Mouse (Mus musculus) neural tube, embryonic 13.5 days (tissue): Measurements from ENCODE around the gene Trappc13. TPM values are rescaled to one million over a fixed set of nuclear protein-coding genes. Genes with fewer than 3 reads are reported as not detected.
A peak's percentile ranks its signal among the peaks of the same experiment; 100 is the strongest.

Source experiments
- ATAC-seq: fragments of 200-750 bp; cut with Nextera tagmentation; 2 replicates; pipeline ENCODE4 v1.8.0; 2017; ENCODE audit warnings: low read depth, mild to moderate bottlenecking, moderate TSS enrichment, moderate library complexity
- H3K27ac ChIP-seq: fragments of 300-500 bp; sonication (generic); replicated peaks from 2 replicates; pipeline ENCODE4 v1.5.1; 2015; ENCODE audit warnings: moderate library complexity, mild to moderate bottlenecking, inconsistent platforms
- H3K27me3 ChIP-seq: fragments of 300-500 bp; sonication (generic); 2 replicates; pipeline ENCODE4 v1.6.1; 2015; ENCODE audit warnings: mild to moderate bottlenecking, inconsistent platforms
- H3K36me3 ChIP-seq: fragments of 300-500 bp; sonication (generic); 2 replicates; pipeline ENCODE4 v1.6.1; 2015; ENCODE audit warnings: mild to moderate bottlenecking, inconsistent platforms
- H3K4me1 ChIP-seq: fragments of 300-500 bp; sonication (generic); replicated peaks from 2 replicates; pipeline ENCODE4 v1.6.1; 2015; ENCODE audit warnings: inconsistent platforms
- H3K4me2 ChIP-seq: fragments of 300-500 bp; sonication (generic); 2 replicates; pipeline ENCODE4 v1.6.1; 2015; ENCODE audit warnings: inconsistent platforms, mild to moderate bottlenecking, moderate library complexity
- H3K4me3 ChIP-seq: fragments of 300-500 bp; sonication (generic); 2 replicates; pipeline ENCODE4 v1.5.1; 2015; ENCODE audit warnings: mild to moderate bottlenecking, inconsistent platforms
- H3K9ac ChIP-seq: fragments of 300-500 bp; sonication (generic); 2 replicates; pipeline ENCODE4 v1.6.1; 2015; ENCODE audit warnings: moderate library complexity, mild to moderate bottlenecking, inconsistent platforms
- H3K9me3 ChIP-seq: fragments of 300-500 bp; sonication (generic); 2 replicates; pipeline ENCODE4 v1.6.1; 2016; ENCODE audit warnings: inconsistent platforms
- WGBS: fragments of 180-500 bp; shearing (Covaris S2); methylation state at CpG from one replicate; pipeline ENCODE4 v1.1.7; 2015; 5-methylcytosine and 5-hydroxymethylcytosine counted together
- polyA plus RNA-seq: library from polyadenylated mRNA; unstranded; fragments of >200 nt; fragmentation: Nextera tagmentation; extraction: Ambion mirVana; gene quantifications from 2 replicates; pipeline ENCODE4 v1.2.1, GENCODE M21; 2015

Trappc13 gene
- polyA plus RNA-seq, 1 experiment from 2014 or later, result 62.9 TPM

DNA sequence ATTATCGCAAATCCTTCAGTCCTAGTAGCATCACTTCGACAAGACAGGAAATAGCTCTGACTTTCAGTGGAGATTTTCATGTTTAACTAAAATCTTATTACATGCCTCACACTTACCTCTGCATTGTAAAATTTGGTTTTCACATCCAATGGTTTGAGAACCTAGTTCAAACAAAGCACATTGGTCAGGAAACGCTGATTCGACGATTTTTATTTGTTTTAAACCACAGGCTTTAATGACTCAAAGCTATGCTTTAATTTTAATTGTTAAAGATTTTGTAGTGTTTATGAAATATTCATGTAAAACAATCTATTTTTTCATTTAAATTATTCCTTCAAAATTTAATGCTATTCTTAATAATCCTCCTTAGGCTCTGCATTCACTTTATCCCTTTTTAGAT, 24.1 kb downstream of the Trappc13 start:
- no peak for ATAC-seq

DNA sequence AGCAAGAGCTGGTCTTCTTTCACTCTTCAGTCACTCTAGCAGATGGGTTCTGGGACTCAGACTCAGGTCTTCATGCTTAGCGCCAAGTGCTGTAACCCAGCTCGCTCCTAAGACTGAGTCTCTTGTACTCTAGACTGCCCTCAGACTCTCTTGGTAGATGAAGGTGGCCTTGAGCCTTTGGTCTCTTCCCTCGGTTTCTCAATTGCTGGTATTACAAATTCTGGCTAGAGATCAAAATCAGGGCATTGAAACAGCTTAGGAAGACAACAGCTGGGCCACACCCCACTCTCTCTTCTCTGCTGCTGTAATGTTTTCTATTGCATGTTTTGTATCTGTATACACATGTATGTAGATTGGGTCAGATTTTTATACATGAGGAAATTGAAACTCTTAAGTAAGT, 32.6 kb downstream of the Trappc13 start:
- H3K4me3 ChIP-seq, result no peak overlapping the region
- no peak overlapping the region for H3K27ac ChIP-seq
- no peaks in the 10 kb centered on the region for H3K4me1 ChIP-seq
- no peak overlapping the region for H3K9ac ChIP-seq
- no peak for ATAC-seq
- 91% methylated on average over 3 of the region's 3 CpGs for WGBS
- H3K27me3 ChIP-seq, result no peaks in the 10 kb centered on the region
- no peaks in the 10 kb centered on the region for H3K9me3 ChIP-seq
- no peak overlapping the region for H3K4me2 ChIP-seq
- H3K36me3 ChIP-seq, result peaks cover 83% of the 10 kb centered on the region

More for the DNA sequence above, 24.1 kb downstream of the Trappc13 start:
- Histone ChIP-seq H3K27ac (no peak overlapping the region), H3K4me2 (no peak overlapping the region), H3K9me3 (no peaks in the 10 kb centered on the region), H3K27me3 (no peaks in the 10 kb centered on the region), H3K36me3 (peaks cover 42% of the 10 kb centered on the region), H3K4me1 (no peaks in the 10 kb centered on the region), H3K9ac (no peak overlapping the region), H3K4me3 (no peak overlapping the region)
- 93% methylated on average over 5 of the region's 5 CpGs for WGBS

DNA sequence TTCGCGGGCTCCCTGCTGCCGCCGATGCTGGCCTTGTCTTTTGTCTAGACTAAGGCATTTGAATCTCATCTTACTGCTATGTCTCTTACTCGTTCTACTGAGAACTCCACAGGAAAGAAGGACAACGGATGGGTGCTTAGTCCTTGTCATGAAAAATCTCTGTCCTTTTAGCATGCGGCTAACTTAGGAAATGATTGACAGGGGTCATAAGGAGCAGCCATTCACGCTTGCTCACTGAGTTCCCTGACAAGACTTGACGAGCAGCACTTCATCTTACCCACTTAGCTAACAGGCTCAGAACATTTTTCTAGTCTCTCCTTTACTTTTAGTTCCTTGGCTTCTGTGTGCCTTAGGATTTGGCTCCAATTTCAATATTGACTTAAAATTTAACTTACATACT, 33.4 kb downstream of the Trappc13 start:
- H3K9me3 ChIP-seq, result no peaks in the 10 kb centered on the region
- H3K4me1 ChIP-seq, result no peaks in the 10 kb centered on the region
- no peaks in the 10 kb centered on the region for H3K27me3 ChIP-seq
- no peak overlapping the region for H3K4me3 ChIP-seq
- H3K9ac ChIP-seq, result no peak overlapping the region
- H3K27ac ChIP-seq, result no peak overlapping the region
- WGBS, result 83% methylated on average over 9 of the region's 9 CpGs
- H3K36me3 ChIP-seq, result peaks cover 91% of the 10 kb centered on the region
- H3K4me2 ChIP-seq, result no peak overlapping the region
- no peak for ATAC-seq

DNA sequence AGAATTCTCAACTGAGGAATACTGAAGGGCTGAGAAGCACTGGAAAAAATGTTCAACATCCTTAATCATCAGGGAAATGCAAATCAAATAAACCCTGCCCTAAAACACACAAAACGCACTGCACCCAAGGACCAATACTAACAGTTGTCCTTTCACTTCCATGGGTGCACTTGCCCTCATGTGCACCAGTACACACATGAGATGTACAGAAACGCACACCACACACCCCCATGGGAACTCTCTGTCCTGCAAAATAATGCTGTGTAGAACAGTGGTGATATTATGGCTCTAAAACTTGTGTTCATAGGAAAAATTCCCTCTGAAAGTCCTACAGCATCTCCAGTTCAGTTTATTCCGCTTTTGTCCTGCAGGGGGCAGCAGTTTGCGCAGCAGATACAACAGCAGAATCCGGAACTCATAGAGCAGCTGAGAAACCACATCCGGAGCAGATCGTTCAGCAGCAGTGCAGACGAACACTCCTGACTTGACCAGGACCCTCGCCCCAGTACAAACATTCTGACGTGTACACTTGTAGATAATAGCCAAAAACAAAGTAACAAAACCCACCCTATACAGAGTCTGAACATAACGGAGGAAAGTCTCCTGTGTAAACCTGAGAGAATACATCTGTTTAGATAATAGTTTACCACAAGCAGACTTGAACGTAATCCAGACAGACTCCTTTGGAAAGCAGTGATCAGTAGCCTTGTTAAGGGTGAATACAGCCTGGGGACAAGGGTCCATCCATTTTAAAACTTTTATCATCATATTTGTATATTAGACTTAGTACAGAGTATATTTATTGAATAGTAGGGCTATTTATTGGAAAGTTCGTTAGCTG, 38.7 kb downstream of the Trappc13 start:
- Histone ChIP-seq H3K4me3 (no peak overlapping the region), H3K4me2 (no peak overlapping the region), H3K27me3 (no peaks in the 10 kb centered on the region), H3K9ac (no peak overlapping the region), H3K36me3 (peaks cover 83% of the 10 kb centered on the region), H3K9me3 (no peaks in the 10 kb centered on the region), H3K4me1 (no peaks in the 10 kb centered on the region), H3K27ac (no peak overlapping the region)
- 45% methylated on average over 13 of the region's 13 CpGs for WGBS
- ATAC-seq, result peak; percentile 72; the same call in 1 of the 2 replicates

DNA sequence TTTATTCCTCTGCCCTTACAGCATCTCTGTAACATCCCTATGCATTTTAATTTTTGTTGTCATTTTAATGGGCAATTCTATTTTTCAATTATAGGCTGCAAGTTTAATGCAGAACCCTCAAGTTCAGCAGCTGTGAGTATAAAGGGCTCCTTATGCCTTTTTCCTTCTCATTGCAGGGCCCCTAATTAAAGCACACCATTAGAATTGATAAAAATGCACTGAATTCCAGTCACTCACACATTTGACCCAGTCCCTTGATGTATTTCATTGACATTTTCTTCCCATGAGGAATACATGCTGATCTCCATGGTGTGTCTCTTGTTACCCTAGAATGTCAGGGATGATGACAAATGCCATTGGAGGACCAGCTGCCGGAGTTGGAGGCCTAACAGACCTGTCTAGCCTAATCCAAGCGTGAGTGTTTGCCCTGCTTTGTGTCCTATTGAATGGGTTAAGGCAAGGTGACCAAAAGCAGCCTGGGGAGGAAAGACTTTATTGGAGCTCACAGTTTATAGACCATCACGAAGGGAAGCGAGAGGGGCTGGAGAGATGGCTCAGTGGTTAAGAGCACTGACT, 43.7 kb downstream of the Trappc13 start:
- Histone ChIP-seq H3K36me3 (peaks cover 69% of the 10 kb centered on the region), H3K27me3 (no peaks in the 10 kb centered on the region), H3K9me3 (no peaks in the 10 kb centered on the region), H3K9ac (no peak overlapping the region), H3K4me3 (no peak overlapping the region), H3K4me1 (no peaks in the 10 kb centered on the region), H3K27ac (no peak overlapping the region), H3K4me2 (no peak overlapping the region)
- no peak for ATAC-seq
- 65% methylated on average over 4 of the region's 4 CpGs for WGBS

DNA sequence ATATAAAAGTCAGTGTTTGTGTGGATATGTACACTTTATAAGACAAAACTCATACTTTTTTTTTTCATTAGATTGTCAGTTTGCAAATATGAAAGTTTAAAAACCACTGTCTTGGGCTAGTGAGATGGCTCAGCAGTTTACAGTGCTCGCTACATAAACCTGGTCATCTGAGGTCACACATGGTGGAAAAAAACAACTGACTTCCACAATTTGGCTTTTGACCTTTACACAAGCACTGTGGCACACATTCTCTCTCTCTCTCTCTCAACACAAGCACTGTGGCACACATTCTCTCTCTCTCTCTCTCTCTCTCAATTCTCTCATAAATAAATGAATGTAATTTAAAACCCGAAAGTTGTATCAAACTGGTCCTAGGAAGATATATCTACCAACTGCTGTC, 45.7 kb downstream of the Trappc13 start:
- no peaks in the 10 kb centered on the region for H3K9me3 ChIP-seq
- no peak overlapping the region for H3K4me2 ChIP-seq
- 91% methylated on average over 2 of the region's 2 CpGs for WGBS
- no peak overlapping the region for H3K9ac ChIP-seq
- H3K27ac ChIP-seq, result no peak overlapping the region
- H3K27me3 ChIP-seq, result no peaks in the 10 kb centered on the region
- peaks cover 71% of the 10 kb centered on the region for H3K36me3 ChIP-seq
- ATAC-seq, result no peak
- H3K4me3 ChIP-seq, result no peak overlapping the region
- H3K4me1 ChIP-seq, result no peaks in the 10 kb centered on the region

DNA sequence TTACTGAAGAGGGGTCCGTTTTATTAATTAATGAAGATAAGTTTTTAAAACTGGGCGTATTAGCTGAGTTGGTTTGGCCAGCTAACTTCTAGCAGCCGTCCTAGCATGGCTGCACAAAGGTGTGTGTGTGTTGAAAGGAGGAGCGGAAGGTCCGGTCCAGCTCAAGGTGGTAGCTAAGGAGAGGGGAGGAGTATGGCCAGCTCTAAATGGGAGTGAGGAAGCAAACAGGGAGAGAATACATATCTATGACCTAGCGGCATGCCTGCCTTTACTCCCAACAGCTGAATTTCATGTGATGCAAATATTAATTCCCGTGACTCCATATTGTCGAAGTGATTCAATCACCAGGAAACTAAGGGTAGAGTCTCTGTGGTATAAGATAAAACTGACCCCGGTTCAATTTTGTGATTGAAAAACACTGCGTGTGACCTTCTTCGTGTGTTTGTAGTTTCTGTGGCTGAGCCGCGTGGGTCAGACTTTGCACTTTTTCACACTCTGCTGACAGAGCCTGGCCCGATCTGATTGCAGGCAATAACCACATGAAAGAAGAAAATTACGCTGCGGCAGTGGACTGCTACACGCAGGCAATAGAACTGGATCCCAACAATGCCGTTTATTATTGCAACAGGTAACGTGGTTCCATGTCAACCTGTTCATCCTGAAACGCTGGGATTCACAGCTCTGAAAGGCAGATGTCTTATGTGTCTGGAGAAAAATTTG, 54.4 kb downstream of the Trappc13 start:
- H3K4me3 ChIP-seq, result no peak overlapping the region
- H3K9ac ChIP-seq, result no peak overlapping the region
- no peaks in the 10 kb centered on the region for H3K27me3 ChIP-seq
- WGBS, result 92% methylated on average over 20 of the region's 20 CpGs
- no peak overlapping the region for H3K4me2 ChIP-seq
- H3K27ac ChIP-seq, result no peak overlapping the region
- H3K36me3 ChIP-seq, result peaks cover 57% of the 10 kb centered on the region
- H3K9me3 ChIP-seq, result no peaks in the 10 kb centered on the region
- H3K4me1 ChIP-seq, result no peaks in the 10 kb centered on the region
- no peak for ATAC-seq

DNA sequence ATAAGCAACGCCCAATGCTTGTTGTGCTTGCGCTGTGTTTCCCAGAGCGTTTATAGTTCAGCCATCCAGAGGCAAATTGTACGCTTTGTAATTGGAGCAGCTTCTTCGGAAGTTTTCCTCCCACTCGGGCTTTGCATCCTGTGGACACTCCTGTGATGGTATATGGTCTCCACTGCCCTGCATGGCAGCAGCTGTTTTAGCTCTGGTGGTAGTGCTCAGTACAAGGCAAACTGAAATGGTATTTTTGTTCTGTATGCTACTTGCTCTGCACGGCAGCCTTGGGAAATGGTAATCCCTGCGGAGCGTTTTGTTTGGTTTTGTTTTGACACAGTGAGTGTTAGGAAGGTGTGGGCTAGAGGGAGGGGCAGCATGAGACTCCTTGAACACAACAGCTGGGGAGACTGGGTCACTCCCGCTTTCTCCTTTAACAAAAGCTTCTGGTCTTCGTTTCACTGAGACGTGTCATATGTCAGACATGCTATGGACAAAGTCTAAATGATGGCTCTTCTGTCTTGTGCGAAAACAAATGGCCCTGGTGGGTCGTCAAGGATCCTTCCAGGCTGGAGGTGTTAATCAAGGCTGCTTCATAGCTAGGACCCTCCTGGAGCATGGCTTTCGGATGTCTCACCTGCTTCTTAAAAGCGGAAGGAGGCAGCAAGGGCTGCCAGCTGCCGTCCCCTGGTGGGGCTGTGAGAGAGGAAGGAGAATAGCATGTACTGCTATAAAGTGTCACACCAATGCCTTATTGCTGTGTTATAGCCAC, 56.0 kb downstream of the Trappc13 start:
- H3K4me3 ChIP-seq, result no peak overlapping the region
- H3K27me3 ChIP-seq, result no peaks in the 10 kb centered on the region
- no peak overlapping the region for H3K9ac ChIP-seq
- H3K36me3 ChIP-seq, result peaks cover 62% of the 10 kb centered on the region
- no peaks in the 10 kb centered on the region for H3K9me3 ChIP-seq
- H3K27ac ChIP-seq, result no peak overlapping the region
- ATAC-seq, result no peak
- WGBS, result 59% methylated on average over 17 of the region's 17 CpGs
- H3K4me2 ChIP-seq, result no peak overlapping the region
- no peaks in the 10 kb centered on the region for H3K4me1 ChIP-seq

DNA sequence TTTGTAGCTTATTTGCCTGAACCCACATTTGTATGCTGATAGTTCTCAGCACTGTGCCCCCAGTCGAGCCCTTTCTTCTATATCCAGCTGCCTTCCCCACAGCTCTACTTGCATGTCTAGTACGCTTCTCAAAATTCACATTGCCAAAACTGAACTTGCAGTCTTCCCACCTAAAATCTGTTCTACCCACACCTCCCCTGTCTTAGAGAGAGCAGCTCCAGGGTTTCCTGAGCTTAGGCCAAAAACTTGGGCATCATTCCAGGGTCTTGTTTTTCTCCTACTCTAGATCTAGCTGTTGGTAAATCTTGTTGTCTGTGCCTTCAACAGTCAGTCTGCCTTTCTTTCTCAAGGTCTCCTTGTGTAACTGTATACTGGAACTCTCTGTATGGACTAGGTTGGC, 63.4 kb downstream of the Trappc13 start:
- no peak overlapping the region for H3K9ac ChIP-seq
- 96% methylated on average over 2 of the region's 2 CpGs for WGBS
- no peaks in the 10 kb centered on the region for H3K9me3 ChIP-seq
- H3K4me3 ChIP-seq, result no peak overlapping the region
- H3K4me2 ChIP-seq, result no peak overlapping the region
- ATAC-seq, result no peak
- peaks cover 63% of the 10 kb centered on the region for H3K36me3 ChIP-seq
- peaks cover 22% of the 10 kb centered on the region for H3K4me1 ChIP-seq
- no peaks in the 10 kb centered on the region for H3K27me3 ChIP-seq
- no peak overlapping the region for H3K27ac ChIP-seq

DNA sequence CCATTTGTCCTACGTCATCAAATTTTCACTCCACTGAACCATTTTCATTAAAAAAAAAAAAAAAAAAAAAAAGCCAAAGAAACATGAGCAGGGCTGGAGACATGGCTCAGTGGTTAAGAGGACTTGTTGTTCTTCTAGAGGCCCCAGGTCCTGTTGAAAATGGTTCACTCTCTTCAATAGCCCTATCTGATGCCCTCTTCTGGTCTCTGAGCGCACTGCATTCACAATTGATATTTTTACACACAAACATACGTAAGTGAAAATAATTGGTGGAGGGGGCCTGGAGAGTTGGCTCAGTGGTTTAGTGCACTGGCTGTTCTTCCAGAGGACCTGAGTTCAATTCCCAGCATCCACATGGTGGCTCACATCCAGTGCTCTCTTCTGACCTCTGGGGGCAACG, 64.5 kb downstream of the Trappc13 start:
- WGBS, result 93% methylated on average over 4 of the region's 4 CpGs
- no peak overlapping the region for H3K27ac ChIP-seq
- H3K27me3 ChIP-seq, result no peaks in the 10 kb centered on the region
- H3K9ac ChIP-seq, result no peak overlapping the region
- ATAC-seq, result no peak
- H3K9me3 ChIP-seq, result no peaks in the 10 kb centered on the region
- no peak overlapping the region for H3K4me2 ChIP-seq
- peaks cover 52% of the 10 kb centered on the region for H3K36me3 ChIP-seq
- peaks cover 22% of the 10 kb centered on the region for H3K4me1 ChIP-seq
- no peak overlapping the region for H3K4me3 ChIP-seq

DNA sequence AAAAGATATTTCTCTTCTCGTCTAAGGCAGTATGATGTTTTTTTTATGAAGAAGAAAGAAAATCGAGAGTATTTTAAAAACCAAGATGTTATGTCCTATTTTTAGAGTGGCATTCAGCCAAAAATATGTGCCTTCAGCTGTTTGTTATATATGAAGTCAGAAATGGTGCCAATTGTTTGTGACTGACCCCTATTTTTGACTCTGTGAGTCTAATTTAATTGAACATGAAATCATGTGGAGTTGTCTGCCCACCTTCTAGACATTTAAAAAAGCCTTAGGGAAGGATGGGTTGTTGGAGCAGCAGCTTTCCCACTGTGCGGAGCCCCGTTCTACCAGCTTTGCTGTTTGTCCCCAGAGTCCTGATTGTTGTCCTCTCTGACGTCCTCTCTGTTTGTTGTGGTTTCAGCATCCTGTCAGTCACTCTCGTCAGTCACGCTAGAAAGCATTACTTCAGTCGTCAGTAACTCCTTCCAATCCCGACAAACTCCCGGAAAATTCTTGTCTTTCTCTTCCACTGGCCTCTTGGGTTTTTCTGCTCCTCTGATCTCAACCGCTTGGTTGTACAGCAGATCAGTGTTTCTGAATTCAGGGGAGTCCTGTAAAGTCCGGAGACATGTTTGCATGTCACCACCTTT, 65.9 kb downstream of the Trappc13 start:
- H3K27ac ChIP-seq, result no peak overlapping the region
- 69% methylated on average over 12 of the region's 12 CpGs for WGBS
- peak overlapping the region; percentile 29; the same call in 1 of the 2 replicates for H3K4me2 ChIP-seq
- H3K9ac ChIP-seq, result no peak overlapping the region
- ATAC-seq, result no peak
- H3K4me1 ChIP-seq, result peaks cover 26% of the 10 kb centered on the region
- H3K36me3 ChIP-seq, result peaks cover 42% of the 10 kb centered on the region
- H3K9me3 ChIP-seq, result no peaks in the 10 kb centered on the region
- no peaks in the 10 kb centered on the region for H3K27me3 ChIP-seq
- H3K4me3 ChIP-seq, result no peak overlapping the region
